Mouse (Mus musculus) MEL (cell line): ENCODE data around the gene Cpd. TPM values are rescaled to one million over a fixed set of nuclear protein-coding genes. Genes with fewer than 3 reads are reported as not detected.

Experiments used
- DNase-seq: peaks from one replicate; pipeline ENCODE4 v3.0.0; 2011; ENCODE audit warnings: low read depth, low spot score
- H3K27ac ChIP-seq: 2 replicates; pipeline ENCODE4 v1.5.1; 2012; ENCODE audit warnings: low read depth, mild to moderate bottlenecking, control low read depth, low read length, moderate library complexity; ENCODE audit not compliant: control insufficient read depth
- H3K27me3 ChIP-seq, 2 experiments: fragments of 150-350 bp in 1 of 2; sonication (generic) in 1 of 2; 2 replicates each; pipeline ENCODE4 v1.6.1; 2012; ENCODE audit warnings: low read length in 2 of 2, mild to moderate bottlenecking in 2 of 2, improper control_type of control experiment in 1 of 2, moderate library complexity in 1 of 2; ENCODE audit not compliant: insufficient read depth in 2 of 2, control insufficient read depth in 1 of 2
- H3K36me3 ChIP-seq, 2 experiments: 2 replicates each; pipeline ENCODE4 v1.6.1; 2012 to 2014; ENCODE audit warnings: low read length in 2 of 2, improper control_type of control experiment in 1 of 2, inconsistent platforms in 1 of 2, mild to moderate bottlenecking in 1 of 2; ENCODE audit not compliant: insufficient read depth in 2 of 2, control insufficient read depth in 1 of 2
- H3K4me1 ChIP-seq, 2 experiments: fragments of 150-350 bp in 1 of 2; sonication (generic) in 1 of 2; 2 replicates each; pipeline ENCODE4 v1.6.1; 2012; ENCODE audit warnings: low read length in 2 of 2, improper control_type of control experiment in 1 of 2, mild to moderate bottlenecking in 1 of 2; ENCODE audit not compliant: insufficient read depth in 2 of 2, control insufficient read depth in 1 of 2
- H3K4me3 ChIP-seq, 2 experiments: fragments of 150-350 bp in 1 of 2; sonication (generic) in 1 of 2; 2 replicates each; pipeline ENCODE4 v1.5.1; 2012; ENCODE audit warnings: low read depth in 2 of 2, low read length in 2 of 2, mild to moderate bottlenecking in 2 of 2, moderate library complexity in 2 of 2, control low read depth in 1 of 2, improper control_type of control experiment in 1 of 2; ENCODE audit not compliant: control insufficient read depth in 1 of 2, insufficient read depth in 1 of 2
- H3K79me2 ChIP-seq: 2 replicates; pipeline ENCODE4 v1.6.1; 2012; ENCODE audit warnings: mild to moderate bottlenecking, low read length, moderate library complexity; ENCODE audit not compliant: control insufficient read depth, poor library complexity, insufficient read depth
- H3K9ac ChIP-seq: 2 replicates; pipeline ENCODE4 v1.6.1; 2012; ENCODE audit warnings: low read depth, mild to moderate bottlenecking, control low read depth, low read length, moderate library complexity; ENCODE audit not compliant: control insufficient read depth, poor library complexity, severe bottlenecking
- H3K9me3 ChIP-seq: fragments of 150-350 bp; sonication (generic); replicated peaks from 2 replicates; pipeline ENCODE4 v1.6.1; 2012; ENCODE audit warnings: mild to moderate bottlenecking, low read length, improper control_type of control experiment, moderate library complexity; ENCODE audit not compliant: insufficient read depth
- BHLHE40 ChIP-seq: IDR thresholded peaks from 2 replicates; pipeline ENCODE4 v1.6.1; 2012; ENCODE audit warnings: low read depth, mild to moderate bottlenecking, inconsistent platforms, low read length, improper control_type of control experiment, borderline replicate concordance
- CHD1 ChIP-seq: IDR thresholded peaks from 2 replicates; pipeline ENCODE4 v1.6.1; 2012; ENCODE audit warnings: low read depth, mild to moderate bottlenecking, inconsistent platforms, low read length, improper control_type of control experiment
- CTCF ChIP-seq, 3 experiments: IDR thresholded peaks in 2 of 3; conservative IDR thresholded peaks in 1 of 3; 2 replicates each; pipeline ENCODE4 v1.5.1; 2011 to 2012; ENCODE audit warnings: low read length in 3 of 3, low read depth in 2 of 3, mild to moderate bottlenecking in 2 of 3, improper control_type of control experiment in 1 of 3, inconsistent platforms in 1 of 3, mixed read lengths in 1 of 3, moderate library complexity in 1 of 3; ENCODE audit not compliant: control insufficient read depth in 1 of 3, insufficient read depth in 1 of 3, poor library complexity in 1 of 3, severe bottlenecking in 1 of 3
- ELF1 ChIP-seq: IDR thresholded peaks from 2 replicates; pipeline ENCODE4 v1.6.1; 2014; ENCODE audit warnings: low read depth, mild to moderate bottlenecking, inconsistent platforms, low read length, improper control_type of control experiment, moderate library complexity
- EP300 ChIP-seq, 2 experiments: IDR thresholded peaks; 2 replicates each; pipeline ENCODE4 v1.6.1; 2011; ENCODE audit warnings: improper control_type of control experiment in 2 of 2, low read length in 2 of 2, low read depth in 1 of 2, mild to moderate bottlenecking in 1 of 2
- ETS1 ChIP-seq: IDR thresholded peaks from 2 replicates; pipeline ENCODE4 v1.6.1; 2012; ENCODE audit warnings: low read depth, mild to moderate bottlenecking, inconsistent platforms, low read length, improper control_type of control experiment, moderate library complexity
- GABPA ChIP-seq: IDR thresholded peaks from 2 replicates; pipeline ENCODE4 v1.6.1; 2012; ENCODE audit warnings: low read depth, mild to moderate bottlenecking, inconsistent platforms, low read length, improper control_type of control experiment, moderate library complexity
- GATA1 ChIP-seq: IDR thresholded peaks from 2 replicates; pipeline ENCODE4 v1.6.1; 2011; ENCODE audit warnings: low read depth, low read length, improper control_type of control experiment
- HCFC1 ChIP-seq: IDR thresholded peaks from 2 replicates; pipeline ENCODE4 v1.6.1; 2012; ENCODE audit warnings: low read depth, mild to moderate bottlenecking, inconsistent platforms, low read length, improper control_type of control experiment, moderate library complexity
- JUND ChIP-seq: IDR thresholded peaks from 2 replicates; pipeline ENCODE4 v1.6.1; 2011; ENCODE audit warnings: low read depth, mild to moderate bottlenecking, improper control_type of control experiment, low read length
- KAT2A ChIP-seq: conservative IDR thresholded peaks from 2 replicates; pipeline ENCODE4 v1.6.1; 2012; ENCODE audit warnings: low read depth, low read length, improper control_type of control experiment, inconsistent platforms
- MAFK ChIP-seq: IDR thresholded peaks from 2 replicates; pipeline ENCODE4 v1.6.1; 2011; ENCODE audit warnings: low read depth, mild to moderate bottlenecking, low read length, improper control_type of control experiment, borderline replicate concordance
- MAX ChIP-seq: IDR thresholded peaks from 2 replicates; pipeline ENCODE4 v1.6.1; 2011; ENCODE audit warnings: low read length, improper control_type of control experiment
- MAZ ChIP-seq: IDR thresholded peaks from 2 replicates; pipeline ENCODE4 v1.6.1; 2012; ENCODE audit warnings: low read depth, mild to moderate bottlenecking, inconsistent platforms, low read length, improper control_type of control experiment
- MEF2A ChIP-seq: IDR thresholded peaks from 2 replicates; pipeline ENCODE4 v1.6.1; 2014; ENCODE audit warnings: low read depth, mild to moderate bottlenecking, inconsistent platforms, low read length, improper control_type of control experiment; ENCODE audit not compliant: poor library complexity, insufficient replicate concordance, severe bottlenecking; ENCODE audit errors: extremely low read depth
- MXI1 ChIP-seq: IDR thresholded peaks from 2 replicates; pipeline ENCODE4 v1.6.1; 2011; ENCODE audit warnings: mild to moderate bottlenecking, low read depth, low read length, improper control_type of control experiment
- MYB ChIP-seq: IDR thresholded peaks from 2 replicates; pipeline ENCODE4 v1.6.1; 2011; ENCODE audit warnings: mild to moderate bottlenecking, low read depth, low read length, improper control_type of control experiment
- MYC ChIP-seq: IDR thresholded peaks from 2 replicates; pipeline ENCODE4 v1.6.1; 2011; ENCODE audit warnings: low read depth, mild to moderate bottlenecking, low read length, improper control_type of control experiment, moderate library complexity
- NELFE ChIP-seq: IDR thresholded peaks from 2 replicates; pipeline ENCODE4 v1.6.1; 2011; ENCODE audit warnings: low read depth, low read length, improper control_type of control experiment
- NRF1 ChIP-seq: IDR thresholded peaks from 2 replicates; pipeline ENCODE4 v1.6.1; 2014; ENCODE audit warnings: low read depth, mild to moderate bottlenecking, inconsistent platforms, low read length, improper control_type of control experiment, moderate library complexity; ENCODE audit not compliant: poor library complexity, insufficient read depth, severe bottlenecking
- RCOR1 ChIP-seq: IDR thresholded peaks from 2 replicates; pipeline ENCODE4 v1.6.1; 2012; ENCODE audit warnings: low read depth, mild to moderate bottlenecking, inconsistent platforms, low read length, improper control_type of control experiment
- SIN3A ChIP-seq: IDR thresholded peaks from 2 replicates; pipeline ENCODE4 v1.6.1; 2012; ENCODE audit warnings: low read length, improper control_type of control experiment, inconsistent platforms
- SMC3 ChIP-seq: IDR thresholded peaks from 2 replicates; pipeline ENCODE4 v1.6.1; 2011; ENCODE audit warnings: low read depth, low read length, improper control_type of control experiment
- TAL1 ChIP-seq: IDR thresholded peaks from 2 replicates; pipeline ENCODE4 v1.6.1; 2012; ENCODE audit warnings: mild to moderate bottlenecking, inconsistent platforms, low read length, moderate library complexity, mixed read lengths
- TCF12 ChIP-seq: IDR thresholded peaks from 2 replicates; pipeline ENCODE4 v1.6.1; 2014; ENCODE audit warnings: low read depth, mild to moderate bottlenecking, inconsistent platforms, low read length, improper control_type of control experiment, moderate library complexity
- UBTF ChIP-seq: IDR thresholded peaks from 2 replicates; pipeline ENCODE4 v1.6.1; 2012; ENCODE audit warnings: low read depth, mild to moderate bottlenecking, inconsistent platforms, low read length, improper control_type of control experiment, moderate library complexity, borderline replicate concordance; ENCODE audit not compliant: insufficient read depth
- USF1 ChIP-seq: IDR thresholded peaks from 2 replicates; pipeline ENCODE4 v1.6.1; 2014; ENCODE audit warnings: low read depth, mild to moderate bottlenecking, inconsistent platforms, low read length, improper control_type of control experiment, moderate library complexity
- USF2 ChIP-seq, 2 experiments: IDR thresholded peaks; 2 replicates each; pipeline ENCODE4 v1.6.1; 2011 to 2012; ENCODE audit warnings: improper control_type of control experiment in 2 of 2, low read length in 2 of 2, borderline replicate concordance in 1 of 2, inconsistent platforms in 1 of 2, low read depth in 1 of 2, mild to moderate bottlenecking in 1 of 2; ENCODE audit not compliant: insufficient read depth in 1 of 2
- ZC3H11A ChIP-seq: IDR thresholded peaks from 2 replicates; pipeline ENCODE4 v1.6.1; 2012; ENCODE audit warnings: low read depth, mild to moderate bottlenecking, inconsistent platforms, low read length, improper control_type of control experiment
- ZMIZ1 ChIP-seq: IDR thresholded peaks from 2 replicates; pipeline ENCODE4 v1.6.1; 2012; ENCODE audit warnings: low read depth, mild to moderate bottlenecking, inconsistent platforms, low read length, improper control_type of control experiment, moderate library complexity
- ZNF384 ChIP-seq: IDR thresholded peaks from 2 replicates; pipeline ENCODE4 v1.6.1; 2012; ENCODE audit warnings: low read depth, mild to moderate bottlenecking, inconsistent platforms, low read length, improper control_type of control experiment
- polyA plus RNA-seq, 2 experiments: library from polyadenylated mRNA; stranded (reverse) in 1 of 2; unstranded in 1 of 2; fragments of >175 nt in 1 of 2; fragments of >200 nt in 1 of 2; gene quantifications; 2 replicates each; pipeline versions ENCODE4 v1.2.1 to v1.2.4; 2012; ENCODE audit warnings: low replicate concordance in 2 of 2, low read depth in 1 of 2; ENCODE audit not compliant: insufficient read length in 2 of 2, insufficient read depth in 1 of 2, missing spikeins in 1 of 2
- total RNA-seq: library from RNA; depleted of rRNA; stranded (reverse); fragments of 300-350 nt; gene quantifications from 2 replicates; pipeline ENCODE4 v1.2.3, GENCODE M21; 2012

Cpd gene
- total and polyA plus RNA-seq, 3 experiments, result 7.5 to 14.6 TPM; not detected in 1

GRCm38 (mm10) chr11:76834665-76835064 lies 12.2 kb downstream of the Cpd start:
- H3K9ac ChIP-seq, result no peak overlapping the region
- no peaks in the 10 kb centered on the region for H3K9me3 ChIP-seq
- H3K4me1 ChIP-seq, result peaks cover 25 to 29% of the 10 kb centered on the region in 2 experiments
- H3K27ac ChIP-seq, result peak overlapping the region; percentile 70
- DNase-seq, result peak; percentile 54
- no peaks in the 10 kb centered on the region for H3K79me2 ChIP-seq
- H3K4me3 ChIP-seq, result no peak overlapping the region
- H3K36me3 ChIP-seq, result peaks cover 0 to 32% of the 10 kb centered on the region in 2 experiments; a peak in 2 of 4 replicates
- H3K27me3 ChIP-seq, result no peaks in the 10 kb centered on the region
- TF ChIP-seq RCOR1 (peak; percentile 90), EP300 (IDR thresholded peaks at IDR 0.05; ENCODE audit: low read depth in 1 of 2, low read length in 2 of 2) (peak; percentile 94), MYC (peak; percentile 67; the same call in 1 of the 2 replicates), MAFK (peak; percentile 78; the same call in 1 of the 2 replicates), USF1 (no peak), HCFC1 (peak; percentile 48; the same call in 1 of the 2 replicates), MAX (peak; percentile 36; the same call in 1 of the 2 replicates), ETS1 (peak; percentile 89), ZMIZ1 (0 out of 2 replicates have a peak, but pooled peaks have one; percentile 38), ZNF384 (0 out of 2 replicates have a peak, but pooled peaks have one; percentile 36), CHD1 (no peak), MYB (peak; percentile 52; the same call in 1 of the 2 replicates), CTCF (IDR thresholded peaks at IDR 0.05 in 2 of 3, conservative IDR thresholded peaks at IDR 0.05 in 1 of 3; ENCODE audit: control insufficient read depth in 1 of 3, insufficient read depth in 1 of 3, low read depth in 2 of 3, low read length in 3 of 3, poor library complexity in 1 of 3, severe bottlenecking in 1 of 3) (no peak), KAT2A (no peak; the same call in 1 of the 2 replicates), TAL1 (peak; percentile 33), GABPA (0 out of 2 replicates have a peak, but pooled peaks have one; percentile 50), ZC3H11A (peak; percentile 35), MEF2A (0 out of 2 replicates have a peak, but pooled peaks have one; percentile 73), NRF1 (no peak), USF2 (IDR thresholded peaks at IDR 0.05; ENCODE audit: borderline replicate concordance in 1 of 2, insufficient read depth in 1 of 2, low read depth in 1 of 2, low read length in 2 of 2) (0 out of 4 replicates have a peak, but pooled peaks of 1 of the 2 experiments have one; percentile 26), MXI1 (0 out of 2 replicates have a peak, but pooled peaks have one; percentile 57), NELFE (no peak), GATA1 (peak; percentile 97), TCF12 (peak; percentile 98), SIN3A (peak; percentile 56; the same call in 1 of the 2 replicates), JUND (no peak), UBTF (no peak), SMC3 (no peak), MAZ (0 out of 2 replicates have a peak, but pooled peaks have one; percentile 40), ELF1 (0 out of 2 replicates have a peak, but pooled peaks have one; percentile 35), BHLHE40 (peak; percentile 64; the same call in 1 of the 2 replicates)
